Mouse (Mus musculus) liver, adult 2 months (tissue): ENCODE measurements at regions not wholly inside any gene's neighbourhood (a gene's known extent, or its start where the extent isn't known, plus 50 kb on each side); places are given as distances from the start of the nearest gene placed in this dataset.

ENCODE experiments used
- CTCF ChIP-seq: fragments of 200-500 bp; IDR thresholded peaks from 2 replicates; pipeline ENCODE4 v1.5.1; 2011; ENCODE audit warnings: low read depth, low read length, control low read depth
- POLR2A ChIP-seq: fragments of 200-500 bp; IDR thresholded peaks from 2 replicates; pipeline ENCODE4 v1.6.1; 2011; ENCODE audit warnings: low read length, control low read depth; ENCODE audit not compliant: insufficient read depth; ENCODE audit errors: extremely low read depth

DNA sequence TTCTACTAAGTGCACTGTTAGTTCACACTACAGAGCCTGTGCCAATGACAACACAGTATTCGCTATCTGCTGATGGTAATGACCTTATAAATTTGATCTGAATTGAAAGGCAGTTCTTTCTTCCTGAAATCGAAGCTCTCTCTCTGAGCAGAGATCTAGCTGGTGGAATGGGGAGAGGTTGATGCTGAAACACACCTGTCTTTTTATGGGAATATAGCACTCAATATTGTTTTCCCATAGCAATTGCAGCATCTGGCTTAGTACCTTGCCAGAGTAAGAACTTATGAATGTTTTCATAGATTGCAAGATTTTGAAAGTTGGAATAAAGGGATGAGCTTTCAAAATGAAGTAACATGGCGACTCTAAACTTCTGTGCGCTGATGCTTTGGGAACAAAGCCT, 444.0 kb upstream of the Klf12 start:
- TF ChIP-seq CTCF (no peak), POLR2A (no peak)
